Mouse (Mus musculus): ENCODE measurements around the gene Spint2. TPM values are rescaled to one million over a fixed set of nuclear protein-coding genes. Genes with fewer than 3 reads are reported as not detected.

The Spint2 gene
- polyA plus RNA-seq, 1 experiment = 264 TPM

GRCm38 (mm10) chr7:29265636-29266035, 16.1 kb downstream of the Spint2 start:
- H3K27ac ChIP-seq (ENCODE audit: insufficient read depth, low read length) = no peak overlapping the region

GRCm38 (mm10) chr7:29263831-29264230, 17.9 kb downstream of the Spint2 start:
- TF ChIP-seq POLR2A (IDR thresholded peaks at IDR 0.05; ENCODE audit: insufficient read depth, low read length) (no peak), EP300 (IDR thresholded peaks at IDR 0.05; ENCODE audit: insufficient read depth, low read depth, low read length) (no peak), CTCF (IDR thresholded peaks at IDR 0.05; ENCODE audit: low read depth, low read length) (no peak)
- H3K4me1 ChIP-seq (ENCODE audit: control insufficient read depth, insufficient read depth, low read length) = no peaks in the 10 kb centered on the region
- no peaks in the 10 kb centered on the region for H3K27me3 ChIP-seq (ENCODE audit: control insufficient read depth, insufficient read depth, low read length, poor library complexity, severe bottlenecking)
- H3K36me3 ChIP-seq (ENCODE audit: control insufficient read depth, insufficient read depth, low read length, poor library complexity, severe bottlenecking) = peaks cover 7% of the 10 kb centered on the region
- H3K27ac ChIP-seq (ENCODE audit: insufficient read depth, low read length) = no peak overlapping the region
- no peak overlapping the region for H3K4me3 ChIP-seq (ENCODE audit: low read depth, low read length)
- no peaks in the 10 kb centered on the region for H3K9me3 ChIP-seq (replicated peaks; ENCODE audit: control insufficient read depth, insufficient read depth, low read length, poor library complexity, severe bottlenecking)
- no peak overlapping the region for H3K9ac ChIP-seq (ENCODE audit: low read depth, poor library complexity, severe bottlenecking)

More at GRCm38 (mm10) chr7:29265636-29266035, 16.1 kb downstream of the Spint2 start:
- peaks cover 7% of the 10 kb centered on the region for H3K36me3 ChIP-seq (ENCODE audit: control insufficient read depth, insufficient read depth, low read length, poor library complexity, severe bottlenecking)
- H3K4me3 ChIP-seq (ENCODE audit: low read depth, low read length) = no peak overlapping the region
- no peaks in the 10 kb centered on the region for H3K9me3 ChIP-seq (replicated peaks; ENCODE audit: control insufficient read depth, insufficient read depth, low read length, poor library complexity, severe bottlenecking)
- TF ChIP-seq CTCF (IDR thresholded peaks at IDR 0.05; ENCODE audit: low read depth, low read length) = no peak
- TF ChIP-seq EP300 (IDR thresholded peaks at IDR 0.05; ENCODE audit: insufficient read depth, low read depth, low read length) = no peak
- no peak for TF ChIP-seq POLR2A (IDR thresholded peaks at IDR 0.05; ENCODE audit: insufficient read depth, low read length)
- H3K4me1 ChIP-seq (ENCODE audit: control insufficient read depth, insufficient read depth, low read length) = no peaks in the 10 kb centered on the region
- H3K9ac ChIP-seq (ENCODE audit: low read depth, poor library complexity, severe bottlenecking) = no peak overlapping the region
- no peaks in the 10 kb centered on the region for H3K27me3 ChIP-seq (ENCODE audit: control insufficient read depth, insufficient read depth, low read length, poor library complexity, severe bottlenecking)

DNA sequence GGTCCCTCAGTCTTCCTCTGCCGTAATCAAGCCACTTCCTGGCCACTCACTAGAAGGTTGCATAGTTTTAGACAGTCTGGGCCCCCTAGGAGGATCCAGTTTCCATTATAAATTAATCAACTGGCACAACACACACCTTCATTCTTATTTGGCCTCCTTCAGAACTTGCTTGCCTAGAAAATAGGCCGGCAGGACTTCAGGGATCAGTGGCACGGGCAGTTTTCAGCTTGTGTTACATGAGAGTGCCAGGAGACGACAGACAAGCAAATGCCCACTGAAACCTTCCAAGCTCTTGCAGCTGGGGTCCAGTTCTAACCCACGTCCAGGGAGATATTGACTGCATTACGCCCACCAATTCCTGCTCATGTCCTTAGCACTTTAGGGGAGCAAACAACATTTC, 19.6 kb downstream of the Spint2 start:
- H3K9me3 ChIP-seq (replicated peaks; ENCODE audit: control insufficient read depth, insufficient read depth, low read length, poor library complexity, severe bottlenecking) = no peaks in the 10 kb centered on the region
- H3K36me3 ChIP-seq (ENCODE audit: control insufficient read depth, insufficient read depth, low read length, poor library complexity, severe bottlenecking) = peaks cover 22% of the 10 kb centered on the region
- H3K9ac ChIP-seq (ENCODE audit: low read depth, poor library complexity, severe bottlenecking) = no peak overlapping the region
- H3K4me3 ChIP-seq (ENCODE audit: low read depth, low read length) = no peak overlapping the region
- H3K4me1 ChIP-seq (ENCODE audit: control insufficient read depth, insufficient read depth, low read length) = no peaks in the 10 kb centered on the region
- H3K27ac ChIP-seq (ENCODE audit: insufficient read depth, low read length) = no peak overlapping the region
- no peaks in the 10 kb centered on the region for H3K27me3 ChIP-seq (ENCODE audit: control insufficient read depth, insufficient read depth, low read length, poor library complexity, severe bottlenecking)
- TF ChIP-seq EP300 (IDR thresholded peaks at IDR 0.05; ENCODE audit: insufficient read depth, low read depth, low read length) = no peak
- TF ChIP-seq POLR2A (IDR thresholded peaks at IDR 0.05; ENCODE audit: insufficient read depth, low read length) = no peak
- TF ChIP-seq CTCF (IDR thresholded peaks at IDR 0.05; ENCODE audit: low read depth, low read length) = no peak

GRCm38 (mm10) chr7:29259781-29260730, 21.7 kb downstream of the Spint2 start:
- Histone ChIP-seq H3K4me3 (ENCODE audit: low read depth, low read length) (no peak overlapping the region), H3K9ac (ENCODE audit: low read depth, poor library complexity, severe bottlenecking) (no peak overlapping the region), H3K4me1 (ENCODE audit: control insufficient read depth, insufficient read depth, low read length) (no peaks in the 10 kb centered on the region), H3K9me3 (replicated peaks; ENCODE audit: control insufficient read depth, insufficient read depth, low read length, poor library complexity, severe bottlenecking) (no peaks in the 10 kb centered on the region), H3K36me3 (ENCODE audit: control insufficient read depth, insufficient read depth, low read length, poor library complexity, severe bottlenecking) (peaks cover 35% of the 10 kb centered on the region), H3K27ac (ENCODE audit: insufficient read depth, low read length) (no peak overlapping the region), H3K27me3 (ENCODE audit: control insufficient read depth, insufficient read depth, low read length, poor library complexity, severe bottlenecking) (no peaks in the 10 kb centered on the region)
- TF ChIP-seq POLR2A (IDR thresholded peaks at IDR 0.05; ENCODE audit: insufficient read depth, low read length) (no peak), EP300 (IDR thresholded peaks at IDR 0.05; ENCODE audit: insufficient read depth, low read depth, low read length) (no peak), CTCF (IDR thresholded peaks at IDR 0.05; ENCODE audit: low read depth, low read length) (no peak)

GRCm38 (mm10) chr7:29257368-29257767, 24.3 kb downstream of the Spint2 start:
- Histone ChIP-seq H3K4me1 (ENCODE audit: control insufficient read depth, insufficient read depth, low read length) (no peaks in the 10 kb centered on the region), H3K27me3 (ENCODE audit: control insufficient read depth, insufficient read depth, low read length, poor library complexity, severe bottlenecking) (no peaks in the 10 kb centered on the region), H3K9me3 (replicated peaks; ENCODE audit: control insufficient read depth, insufficient read depth, low read length, poor library complexity, severe bottlenecking) (no peaks in the 10 kb centered on the region), H3K4me3 (ENCODE audit: low read depth, low read length) (no peak overlapping the region), H3K27ac (ENCODE audit: insufficient read depth, low read length) (no peak overlapping the region), H3K9ac (ENCODE audit: low read depth, poor library complexity, severe bottlenecking) (no peak overlapping the region), H3K36me3 (ENCODE audit: control insufficient read depth, insufficient read depth, low read length, poor library complexity, severe bottlenecking) (peaks cover 29% of the 10 kb centered on the region)
- no peak for TF ChIP-seq EP300 (IDR thresholded peaks at IDR 0.05; ENCODE audit: insufficient read depth, low read depth, low read length)
- TF ChIP-seq CTCF (IDR thresholded peaks at IDR 0.05; ENCODE audit: low read depth, low read length) = no peak
- TF ChIP-seq POLR2A (IDR thresholded peaks at IDR 0.05; ENCODE audit: insufficient read depth, low read length) = no peak

GRCm38 (mm10) chr7:29255875-29256274, 25.8 kb downstream of the Spint2 start:
- no peak overlapping the region for H3K4me3 ChIP-seq (ENCODE audit: low read depth, low read length)
- H3K4me1 ChIP-seq (ENCODE audit: control insufficient read depth, insufficient read depth, low read length) = no peaks in the 10 kb centered on the region
- TF ChIP-seq EP300 (IDR thresholded peaks at IDR 0.05; ENCODE audit: insufficient read depth, low read depth, low read length) = no peak
- TF ChIP-seq POLR2A (IDR thresholded peaks at IDR 0.05; ENCODE audit: insufficient read depth, low read length) = no peak
- no peaks in the 10 kb centered on the region for H3K27me3 ChIP-seq (ENCODE audit: control insufficient read depth, insufficient read depth, low read length, poor library complexity, severe bottlenecking)
- no peaks in the 10 kb centered on the region for H3K9me3 ChIP-seq (replicated peaks; ENCODE audit: control insufficient read depth, insufficient read depth, low read length, poor library complexity, severe bottlenecking)
- no peak overlapping the region for H3K9ac ChIP-seq (ENCODE audit: low read depth, poor library complexity, severe bottlenecking)
- H3K36me3 ChIP-seq (ENCODE audit: control insufficient read depth, insufficient read depth, low read length, poor library complexity, severe bottlenecking) = peaks cover 29% of the 10 kb centered on the region
- H3K27ac ChIP-seq (ENCODE audit: insufficient read depth, low read length) = no peak overlapping the region

All from ES-Bruce4 (cell line).